Mouse (Mus musculus): Measurements from ENCODE around the gene Selenof. TPM values are rescaled to one million over a fixed set of nuclear protein-coding genes. Genes with fewer than 3 reads are reported as not detected.

The Selenof gene
- polyA plus RNA-seq, 1 experiment: 275 TPM

GRCm38 (mm10) chr3:144577366-144578340 lies 7.5 kb downstream of the Selenof start:
- Histone ChIP-seq H3K4me1 (ENCODE audit: control insufficient read depth, insufficient read depth, low read length) (peaks cover 6% of the 10 kb centered on the region; the same call in 1 of the 2 replicates), H3K4me3 (ENCODE audit: insufficient read depth, low read depth, low read length) (no peak overlapping the region), H3K27ac (ENCODE audit: insufficient read depth, low read depth, low read length) (no peak overlapping the region), H3K36me3 (ENCODE audit: control insufficient read depth, insufficient read depth, low read length) (no peaks in the 10 kb centered on the region; the same call in 1 of the 2 replicates), H3K27me3 (replicated peaks; ENCODE audit: control insufficient read depth, insufficient read depth, low read length) (no peaks in the 10 kb centered on the region)
- WGBS: 65% methylated on average over 10 of the region's 10 CpGs
- peak; percentile 13 for DNase-seq
- TF ChIP-seq CTCF (conservative IDR thresholded peaks at IDR 0.05; ENCODE audit: insufficient read depth, insufficient read length, low read depth, low read length) (no peak), POLR2A (IDR thresholded peaks at IDR 0.05; ENCODE audit: low read depth, low read length) (no peak)

GRCm38 (mm10) chr3:144578921-144579320 lies 8.8 kb downstream of the Selenof start:
- no peaks in the 10 kb centered on the region for H3K27me3 ChIP-seq (replicated peaks; ENCODE audit: control insufficient read depth, insufficient read depth, low read length)
- DNase-seq: no peak
- no peaks in the 10 kb centered on the region for H3K36me3 ChIP-seq (ENCODE audit: control insufficient read depth, insufficient read depth, low read length)
- H3K27ac ChIP-seq (ENCODE audit: insufficient read depth, low read depth, low read length): no peak overlapping the region
- peaks cover 11% of the 10 kb centered on the region; the same call in 1 of the 2 replicates for H3K4me1 ChIP-seq (ENCODE audit: control insufficient read depth, insufficient read depth, low read length)
- no peak for TF ChIP-seq CTCF (conservative IDR thresholded peaks at IDR 0.05; ENCODE audit: insufficient read depth, insufficient read length, low read depth, low read length)
- TF ChIP-seq POLR2A (IDR thresholded peaks at IDR 0.05; ENCODE audit: low read depth, low read length): no peak
- 91% methylated on average over 4 of the region's 4 CpGs for WGBS
- no peak overlapping the region for H3K4me3 ChIP-seq (ENCODE audit: insufficient read depth, low read depth, low read length)

GRCm38 (mm10) chr3:144579796-144580195 lies 9.7 kb downstream of the Selenof start:
- H3K36me3 ChIP-seq (ENCODE audit: control insufficient read depth, insufficient read depth, low read length): no peaks in the 10 kb centered on the region
- no peak for TF ChIP-seq CTCF (conservative IDR thresholded peaks at IDR 0.05; ENCODE audit: insufficient read depth, insufficient read length, low read depth, low read length)
- TF ChIP-seq POLR2A (IDR thresholded peaks at IDR 0.05; ENCODE audit: low read depth, low read length): no peak
- WGBS: 72% methylated on average over 5 of the region's 5 CpGs
- H3K4me3 ChIP-seq (ENCODE audit: insufficient read depth, low read depth, low read length): no peak overlapping the region
- no peak overlapping the region for H3K27ac ChIP-seq (ENCODE audit: insufficient read depth, low read depth, low read length)
- peaks cover 15% of the 10 kb centered on the region; the same call in 1 of the 2 replicates for H3K4me1 ChIP-seq (ENCODE audit: control insufficient read depth, insufficient read depth, low read length)
- H3K27me3 ChIP-seq (replicated peaks; ENCODE audit: control insufficient read depth, insufficient read depth, low read length): no peaks in the 10 kb centered on the region
- no peak for DNase-seq

GRCm38 (mm10) chr3:144580281-144580680 lies 10.2 kb downstream of the Selenof start:
- Histone ChIP-seq H3K4me3 (ENCODE audit: insufficient read depth, low read depth, low read length) (no peak overlapping the region), H3K36me3 (ENCODE audit: control insufficient read depth, insufficient read depth, low read length) (no peaks in the 10 kb centered on the region), H3K27me3 (replicated peaks; ENCODE audit: control insufficient read depth, insufficient read depth, low read length) (no peaks in the 10 kb centered on the region), H3K4me1 (ENCODE audit: control insufficient read depth, insufficient read depth, low read length) (peaks cover 15% of the 10 kb centered on the region; the same call in 1 of the 2 replicates), H3K27ac (ENCODE audit: insufficient read depth, low read depth, low read length) (no peak overlapping the region)
- peak; percentile 50 for DNase-seq
- TF ChIP-seq CTCF (conservative IDR thresholded peaks at IDR 0.05; ENCODE audit: insufficient read depth, insufficient read length, low read depth, low read length): no peak
- no peak for TF ChIP-seq POLR2A (IDR thresholded peaks at IDR 0.05; ENCODE audit: low read depth, low read length)
- WGBS: 33% methylated on average over 7 of the region's 7 CpGs

DNA sequence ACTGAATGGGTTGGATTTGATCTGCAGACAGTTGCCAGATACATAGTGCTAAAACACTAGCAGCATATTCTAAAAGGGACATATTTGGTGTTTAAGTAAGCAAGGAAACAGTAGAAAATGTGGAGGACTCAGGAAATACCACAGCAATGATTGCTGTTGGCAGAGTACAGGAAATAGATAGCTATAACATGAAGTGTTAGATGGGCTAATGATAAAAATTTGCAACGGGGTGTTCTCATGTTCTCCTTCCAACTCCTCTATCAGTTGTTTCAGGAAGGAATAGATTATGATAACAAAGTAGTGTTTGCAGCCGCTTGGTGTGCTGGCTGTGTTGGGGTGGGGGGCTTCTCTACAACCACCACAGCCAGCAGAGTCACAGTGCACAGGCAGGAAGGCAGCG lies 11.7 kb downstream of the Selenof start:
- Histone ChIP-seq H3K4me3 (ENCODE audit: insufficient read depth, low read depth, low read length) (no peak overlapping the region), H3K36me3 (ENCODE audit: control insufficient read depth, insufficient read depth, low read length) (no peaks in the 10 kb centered on the region), H3K4me1 (ENCODE audit: control insufficient read depth, insufficient read depth, low read length) (peaks cover 21% of the 10 kb centered on the region), H3K27me3 (replicated peaks; ENCODE audit: control insufficient read depth, insufficient read depth, low read length) (no peaks in the 10 kb centered on the region), H3K27ac (ENCODE audit: insufficient read depth, low read depth, low read length) (no peak overlapping the region)
- 74% methylated on average over 3 of the region's 3 CpGs for WGBS
- DNase-seq: no peak
- no peak for TF ChIP-seq CTCF (conservative IDR thresholded peaks at IDR 0.05; ENCODE audit: insufficient read depth, insufficient read length, low read depth, low read length)
- no peak for TF ChIP-seq POLR2A (IDR thresholded peaks at IDR 0.05; ENCODE audit: low read depth, low read length)

DNA sequence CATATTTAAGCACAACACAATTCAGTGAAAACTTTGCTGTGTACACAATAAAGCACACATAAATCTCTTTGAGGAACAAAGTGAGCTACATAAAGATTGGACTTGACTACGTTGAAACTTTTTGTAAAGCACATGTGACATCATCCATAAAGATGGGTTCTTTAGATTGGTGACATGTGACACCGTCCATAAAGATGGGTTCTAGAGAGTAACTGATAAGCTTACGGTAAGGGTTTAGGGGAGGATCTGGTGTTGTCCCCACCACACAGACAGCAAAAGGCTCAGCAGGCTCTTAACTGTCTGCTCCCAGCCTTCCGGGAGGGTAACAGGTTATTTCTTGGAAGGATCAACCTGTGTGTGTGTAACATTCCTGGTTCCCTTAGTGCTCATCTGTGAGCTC lies 12.2 kb downstream of the Selenof start:
- DNase-seq: no peak
- Histone ChIP-seq H3K4me3 (ENCODE audit: insufficient read depth, low read depth, low read length) (no peak overlapping the region), H3K4me1 (ENCODE audit: control insufficient read depth, insufficient read depth, low read length) (peaks cover 21% of the 10 kb centered on the region), H3K36me3 (ENCODE audit: control insufficient read depth, insufficient read depth, low read length) (no peaks in the 10 kb centered on the region), H3K27ac (ENCODE audit: insufficient read depth, low read depth, low read length) (no peak overlapping the region), H3K27me3 (replicated peaks; ENCODE audit: control insufficient read depth, insufficient read depth, low read length) (no peaks in the 10 kb centered on the region)
- WGBS: 72% methylated on average over 4 of the region's 4 CpGs
- TF ChIP-seq CTCF (conservative IDR thresholded peaks at IDR 0.05; ENCODE audit: insufficient read depth, insufficient read length, low read depth, low read length) (no peak), POLR2A (IDR thresholded peaks at IDR 0.05; ENCODE audit: low read depth, low read length) (no peak)

GRCm38 (mm10) chr3:144583789-144584188 lies 13.7 kb downstream of the Selenof start:
- H3K27me3 ChIP-seq (replicated peaks; ENCODE audit: control insufficient read depth, insufficient read depth, low read length): no peaks in the 10 kb centered on the region
- 44% methylated on average over 5 of the region's 5 CpGs for WGBS
- H3K4me1 ChIP-seq (ENCODE audit: control insufficient read depth, insufficient read depth, low read length): peaks cover 21% of the 10 kb centered on the region
- no peak for DNase-seq
- H3K27ac ChIP-seq (ENCODE audit: insufficient read depth, low read depth, low read length): no peak overlapping the region
- no peak overlapping the region for H3K4me3 ChIP-seq (ENCODE audit: insufficient read depth, low read depth, low read length)
- H3K36me3 ChIP-seq (ENCODE audit: control insufficient read depth, insufficient read depth, low read length): no peaks in the 10 kb centered on the region
- TF ChIP-seq POLR2A (IDR thresholded peaks at IDR 0.05; ENCODE audit: low read depth, low read length) (no peak), CTCF (conservative IDR thresholded peaks at IDR 0.05; ENCODE audit: insufficient read depth, insufficient read length, low read depth, low read length) (no peak)

All from kidney, adult 2 months (tissue).